Mouse (Mus musculus): ENCODE data around the gene Jakmip3. TPM values are rescaled to one million over a fixed set of nuclear protein-coding genes. Genes with fewer than 3 reads are reported as not detected.

The Jakmip3 gene
- total and polyA plus RNA-seq, 3 experiments: not detected

GRCm38 (mm10) chr7:138984576-138984975 is 44.0 kb downstream of the Jakmip3 start:
- dilution Hi-C loops (cut with MboI; ENCODE audit: extremely low pct_ligation_motif_present, extremely low pct_unique_long_range_greater_than_20kb, low sequenced_read_pairs) (no loop called here), in situ Hi-C loops (cut with MboI; ENCODE audit: low pct_ligation_motif_present, low pct_unique_long_range_greater_than_20kb, low sequenced_read_pairs) (no loop called here)
- no peaks in the 10 kb centered on the region for H3K9me3 ChIP-seq (replicated peaks; ENCODE audit: low read length)
- DNase-seq (ENCODE audit: extremely low read depth): no peak
- H3K36me3 ChIP-seq (replicated peaks in 1 of 2; ENCODE audit: control insufficient read depth in 1 of 2, insufficient read depth in 1 of 2, low read length in 1 of 2): no peaks in the 10 kb centered on the region
- no peak overlapping the region for H3K27ac ChIP-seq (ENCODE audit: insufficient read depth, low read depth)
- no peak for TF ChIP-seq CTCF (conservative IDR thresholded peaks at IDR 0.05 in 1 of 2, IDR thresholded peaks at IDR 0.05 in 1 of 2; ENCODE audit: low read depth in 2 of 2, low read length in 2 of 2)
- TF ChIP-seq CHD2 (IDR thresholded peaks at IDR 0.05; ENCODE audit: low read length): no peak
- no peak for TF ChIP-seq USF1 (IDR thresholded peaks at IDR 0.05; ENCODE audit: low read depth, low read length)
- TF ChIP-seq MEF2A (IDR thresholded peaks at IDR 0.05; ENCODE audit: borderline replicate concordance, low read depth, low read length): no peak
- TF ChIP-seq ZC3H11A (IDR thresholded peaks at IDR 0.05; ENCODE audit: low read depth, low read length): no peak
- no peak for TF ChIP-seq JUN (IDR thresholded peaks at IDR 0.05; ENCODE audit: insufficient read depth, low read depth, low read length)
- TF ChIP-seq MXI1 (IDR thresholded peaks at IDR 0.05; ENCODE audit: low read depth, low read length): no peak
- no peak for TF ChIP-seq RCOR1 (conservative IDR thresholded peaks at IDR 0.05; ENCODE audit: low read depth, low read length)
- no peak for TF ChIP-seq ZNF384 (IDR thresholded peaks at IDR 0.05; ENCODE audit: low read depth, low read length)
- no peak for TF ChIP-seq ETS1 (conservative IDR thresholded peaks at IDR 0.05; ENCODE audit: low read depth, low read length)
- TF ChIP-seq ZKSCAN1 (IDR thresholded peaks at IDR 0.05; ENCODE audit: borderline replicate concordance, low read depth, low read length): no peak
- no peak for TF ChIP-seq GABPA (IDR thresholded peaks at IDR 0.05; ENCODE audit: insufficient replicate concordance, low read depth, low read length)
- no peak for TF ChIP-seq EP300 (IDR thresholded peaks at IDR 0.05; ENCODE audit: low read length)
- peaks cover 83% of the 10 kb centered on the region for H3K27me3 ChIP-seq (replicated peaks)
- H3K79me2 ChIP-seq (replicated peaks; ENCODE audit: control insufficient read depth, extremely low read depth, insufficient read depth, poor library complexity, severe bottlenecking): no peaks in the 10 kb centered on the region
- H3K4me2 ChIP-seq (ENCODE audit: insufficient read depth, low read depth, poor library complexity, severe bottlenecking): no peak overlapping the region
- H3K9ac ChIP-seq (ENCODE audit: insufficient read depth, low read depth): no peak overlapping the region
- no peaks in the 10 kb centered on the region for H3K4me1 ChIP-seq (ENCODE audit: control insufficient read depth in 1 of 2, insufficient read depth in 2 of 2)
- no peak overlapping the region for H3K4me3 ChIP-seq (replicated peaks in 1 of 3; ENCODE audit: low read depth in 2 of 3, low read length in 2 of 3, poor library complexity in 1 of 3)

- H3K79me2 ChIP-seq (replicated peaks; ENCODE audit: control insufficient read depth, extremely low read depth, insufficient read depth, poor library complexity, severe bottlenecking): no peaks in the 10 kb centered on the region
- H3K4me1 ChIP-seq (ENCODE audit: control insufficient read depth in 1 of 2, insufficient read depth in 2 of 2): no peaks in the 10 kb centered on the region
- H3K4me2 ChIP-seq (ENCODE audit: insufficient read depth, low read depth, poor library complexity, severe bottlenecking): no peak overlapping the region
- H3K9me3 ChIP-seq (replicated peaks; ENCODE audit: low read length): peaks cover 10% of the 10 kb centered on the region
- no peak overlapping the region for H3K9ac ChIP-seq (ENCODE audit: insufficient read depth, low read depth)
- no peak overlapping the region for H3K27ac ChIP-seq (ENCODE audit: insufficient read depth, low read depth)
- dilution Hi-C loops (cut with MboI; ENCODE audit: extremely low pct_ligation_motif_present, extremely low pct_unique_long_range_greater_than_20kb, low sequenced_read_pairs): no loop called here
- TF ChIP-seq ZNF384 (IDR thresholded peaks at IDR 0.05; ENCODE audit: low read depth, low read length) (no peak), ZMIZ1 (IDR thresholded peaks at IDR 0.05; ENCODE audit: low read depth, low read length) (no peak), PAX5 (IDR thresholded peaks at IDR 0.05; ENCODE audit: low read length) (no peak), EP300 (IDR thresholded peaks at IDR 0.05; ENCODE audit: low read length) (no peak), ETS1 (conservative IDR thresholded peaks at IDR 0.05; ENCODE audit: low read depth, low read length) (no peak), CHD2 (IDR thresholded peaks at IDR 0.05; ENCODE audit: low read length) (no peak), NELFE (IDR thresholded peaks at IDR 0.05; ENCODE audit: low read depth, low read length) (no peak), HCFC1 (IDR thresholded peaks at IDR 0.05; ENCODE audit: low read depth, low read length) (no peak), USF1 (IDR thresholded peaks at IDR 0.05; ENCODE audit: low read depth, low read length) (no peak), E2F4 (IDR thresholded peaks at IDR 0.05; ENCODE audit: insufficient replicate concordance, low read depth, low read length) (no peak), KAT2A (IDR thresholded peaks at IDR 0.05; ENCODE audit: insufficient replicate concordance, low read length) (no peak), NRF1 (IDR thresholded peaks at IDR 0.05; ENCODE audit: low read depth, low read length) (no peak), RAD21 (IDR thresholded peaks at IDR 0.05; ENCODE audit: low read depth, low read length) (no peak), USF2 (conservative IDR thresholded peaks at IDR 0.05; ENCODE audit: low read depth, low read length) (no peak), CHD1 (IDR thresholded peaks at IDR 0.05; ENCODE audit: low read depth, low read length) (no peak), ELF1 (IDR thresholded peaks at IDR 0.05; ENCODE audit: low read depth, low read length) (no peak), SIN3A (IDR thresholded peaks at IDR 0.05; ENCODE audit: low read length) (no peak), TBP (conservative IDR thresholded peaks at IDR 0.05; ENCODE audit: low read depth, low read length) (no peak), JUND (conservative IDR thresholded peaks at IDR 0.05; ENCODE audit: low read depth, low read length) (no peak), ZKSCAN1 (IDR thresholded peaks at IDR 0.05; ENCODE audit: borderline replicate concordance, low read depth, low read length) (no peak)
- H3K36me3 ChIP-seq (replicated peaks in 1 of 2; ENCODE audit: control insufficient read depth in 1 of 2, insufficient read depth in 1 of 2, low read length in 1 of 2): no peaks in the 10 kb centered on the region
- no peak overlapping the region for H3K4me3 ChIP-seq (replicated peaks in 1 of 3; ENCODE audit: low read depth in 2 of 3, low read length in 2 of 3, poor library complexity in 1 of 3)
- peaks cover 89% of the 10 kb centered on the region for H3K27me3 ChIP-seq (replicated peaks)
- in situ Hi-C loops (cut with MboI; ENCODE audit: low pct_ligation_motif_present, low pct_unique_long_range_greater_than_20kb, low sequenced_read_pairs): no loop called here
- DNase-seq (ENCODE audit: extremely low read depth): no peak
These were observed 48.6 kb downstream of the Jakmip3 start for GRCm38 (mm10) chr7:138989156-138989555.
